Mouse (Mus musculus) midbrain, embryonic 16.5 days (tissue): ENCODE data around the gene Zc3h10. TPM values are rescaled to one million over a fixed set of nuclear protein-coding genes. Genes with fewer than 3 reads are reported as not detected.

ENCODE experiments used
- ATAC-seq: fragments of 200-750 bp; cut with Nextera tagmentation; 2 replicates; pipeline ENCODE4 v1.8.0; 2017; ENCODE audit warnings: moderate TSS enrichment
- H3K27ac ChIP-seq: fragments of 300-500 bp; sonication (generic); 2 replicates; pipeline ENCODE4 v1.5.1; 2014; ENCODE audit warnings: mild to moderate bottlenecking, low read length, mixed read lengths
- H3K27me3 ChIP-seq: fragments of 300-500 bp; sonication (generic); 2 replicates; pipeline ENCODE4 v1.6.1; 2014; ENCODE audit warnings: low read depth, low read length, mixed read lengths; ENCODE audit not compliant: control insufficient read depth, insufficient read depth
- H3K36me3 ChIP-seq: fragments of 300-500 bp; sonication (generic); 2 replicates; pipeline ENCODE4 v1.6.1; 2014; ENCODE audit warnings: mild to moderate bottlenecking, low read length, moderate library complexity, mixed read lengths; ENCODE audit not compliant: control insufficient read depth, insufficient read depth
- H3K4me1 ChIP-seq: fragments of 300-500 bp; sonication (generic); 2 replicates; pipeline ENCODE4 v1.6.1; 2014; ENCODE audit warnings: mild to moderate bottlenecking, low read length, mixed read lengths; ENCODE audit not compliant: control insufficient read depth, insufficient read depth
- H3K4me2 ChIP-seq: fragments of 300-500 bp; sonication (generic); 2 replicates; pipeline ENCODE4 v1.6.1; 2014; ENCODE audit warnings: mild to moderate bottlenecking, low read length, mixed read lengths
- H3K4me3 ChIP-seq: fragments of 300-500 bp; sonication (generic); 2 replicates; pipeline ENCODE4 v1.5.1; 2014; ENCODE audit warnings: low read depth, mild to moderate bottlenecking, low read length, moderate library complexity, mixed read lengths
- H3K9ac ChIP-seq: fragments of 300-500 bp; sonication (generic); 2 replicates; pipeline ENCODE4 v1.6.1; 2014; ENCODE audit warnings: low read depth, low read length, mixed read lengths
- H3K9me3 ChIP-seq: fragments of 300-500 bp; sonication (generic); replicated peaks from 2 replicates; pipeline ENCODE4 v1.6.1; 2014; ENCODE audit warnings: mild to moderate bottlenecking, low read length, mixed read lengths; ENCODE audit not compliant: control insufficient read depth, poor library complexity, severe bottlenecking
- WGBS: fragments of 180-500 bp; shearing (Covaris S2); extraction: QIAGEN DNeasy Blood & Tissue Kit; methylation state at CpG from one replicate; pipeline ENCODE4 v1.1.7; 2014; 5-methylcytosine and 5-hydroxymethylcytosine counted together
- polyA plus RNA-seq: library from polyadenylated mRNA; unstranded; fragments of >200 nt; fragmentation: Nextera tagmentation; extraction: Ambion mirVana; gene quantifications from 2 replicates; pipeline ENCODE4 v1.2.1, GENCODE M21; 2015

The Zc3h10 gene
- polyA plus RNA-seq, 1 experiment from 2014 or later = 17.8 TPM

DNA sequence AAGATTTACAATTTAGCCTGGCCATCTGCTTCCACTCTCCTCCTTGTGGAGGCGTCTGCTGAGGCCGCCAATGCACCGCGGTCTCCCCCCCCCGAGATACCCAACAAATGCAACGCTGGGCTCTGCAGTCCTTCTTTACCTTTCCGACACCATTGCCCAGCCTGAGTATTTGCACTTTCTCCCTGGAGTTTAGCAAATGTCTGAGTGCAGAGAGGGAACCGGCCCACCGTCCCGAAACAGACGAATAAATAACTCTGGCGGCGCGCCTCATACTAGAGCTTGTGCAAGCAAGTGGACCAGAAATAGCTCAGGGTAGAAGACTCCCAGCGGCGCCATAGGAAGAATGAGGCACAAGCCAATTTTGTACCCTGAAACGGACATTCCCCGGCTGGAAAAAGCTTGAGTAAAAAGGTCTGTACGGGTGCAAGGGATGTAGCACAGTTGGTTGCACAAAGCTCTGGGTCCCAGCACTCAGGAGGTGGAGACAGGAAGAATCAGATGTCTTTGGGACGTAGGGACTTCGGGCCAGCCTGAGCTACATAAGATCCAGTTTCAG, 48.4 kb downstream of the Zc3h10 start:
- H3K4me3 ChIP-seq = peak overlapping the region; percentile 69
- WGBS = 1% methylated on average over 21 of the region's 21 CpGs
- no peaks in the 10 kb centered on the region for H3K27me3 ChIP-seq
- peak overlapping the region; percentile 76 for H3K27ac ChIP-seq
- H3K4me2 ChIP-seq = peak overlapping the region; percentile 85
- peaks cover 15% of the 10 kb centered on the region for H3K4me1 ChIP-seq
- H3K9ac ChIP-seq = peak overlapping the region; percentile 50
- ATAC-seq = peak; percentile 28; the same call in 1 of the 2 replicates
- H3K36me3 ChIP-seq = no peaks in the 10 kb centered on the region
- H3K9me3 ChIP-seq = no peaks in the 10 kb centered on the region

DNA sequence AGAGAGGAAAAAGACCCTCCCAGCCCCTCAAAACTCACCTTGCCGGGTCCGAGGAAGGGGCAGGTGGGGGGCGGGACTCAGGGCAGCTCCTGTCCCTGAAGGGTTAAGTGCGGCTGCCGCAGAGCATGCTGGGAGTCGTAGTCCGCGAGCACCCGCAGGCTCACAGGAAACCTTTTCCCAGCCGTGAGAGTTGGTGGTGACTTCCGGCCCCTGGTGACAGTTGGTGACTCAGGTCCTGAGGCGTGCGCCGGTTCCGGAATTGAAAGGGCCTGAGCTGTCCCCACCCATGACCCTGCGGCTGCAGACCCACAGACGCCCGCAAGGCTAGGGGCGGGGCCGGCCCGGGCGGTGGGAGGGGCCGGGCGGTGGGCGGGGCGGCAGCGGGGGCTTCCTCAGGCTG, 49.0 kb downstream of the Zc3h10 start, which contains the start of gene Myl6b:
Myl6b (minus strand) TSS at position 96 of the 400 bp plus-strand sequence.
- Histone ChIP-seq H3K27me3 (no peaks in the 10 kb centered on the region), H3K9me3 (no peaks in the 10 kb centered on the region), H3K4me1 (peaks cover 15% of the 10 kb centered on the region), H3K4me3 (peak within 1 kb of the TSS; percentile 69), H3K9ac (peak within 1 kb of the TSS; percentile 50), H3K4me2 (peak within 1 kb of the TSS; percentile 85), H3K36me3 (no peaks in the 10 kb centered on the region), H3K27ac (peak within 1 kb of the TSS; percentile 76)
- WGBS = under 1% methylated on average over 27 of the region's 27 CpGs
- peak; percentile 74 for ATAC-seq

DNA sequence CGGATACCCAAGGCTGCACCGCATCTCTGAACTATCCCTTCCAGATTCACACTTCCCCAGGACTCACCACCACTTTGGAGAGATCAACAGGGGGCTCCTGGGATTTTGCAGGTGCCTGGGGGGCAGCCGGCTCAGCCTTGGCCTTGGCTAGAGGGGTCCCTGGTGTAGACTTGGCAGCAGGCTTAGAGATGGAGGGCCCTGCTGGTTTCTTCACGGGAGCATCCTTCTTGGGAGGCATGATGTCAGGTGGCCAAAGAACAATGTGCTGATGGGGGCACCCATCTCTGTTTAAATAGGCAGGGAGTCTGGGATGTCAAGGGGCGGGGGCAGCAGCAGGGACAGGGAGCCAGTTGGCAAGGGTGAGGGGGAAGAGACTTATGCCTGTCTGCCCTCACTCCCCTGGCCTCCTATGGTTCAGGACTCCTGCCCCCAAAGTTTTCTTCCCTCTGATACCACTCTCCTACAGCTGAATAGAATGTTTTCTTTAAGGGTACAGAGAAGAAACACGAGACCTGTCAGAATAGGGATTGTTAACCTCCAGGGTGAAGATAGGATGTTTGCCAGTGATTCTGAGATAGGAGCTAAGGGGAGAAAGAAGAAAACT, 50.3 kb downstream of the Zc3h10 start:
- no peak for ATAC-seq
- Histone ChIP-seq H3K9me3 (no peaks in the 10 kb centered on the region), H3K4me1 (peaks cover 17% of the 10 kb centered on the region), H3K9ac (no peak overlapping the region), H3K4me3 (no peak overlapping the region), H3K4me2 (peak overlapping the region; percentile 5; the same call in 1 of the 2 replicates), H3K36me3 (no peaks in the 10 kb centered on the region), H3K27ac (no peak overlapping the region), H3K27me3 (no peaks in the 10 kb centered on the region)
- WGBS = 44% methylated on average over 6 of the region's 6 CpGs

DNA sequence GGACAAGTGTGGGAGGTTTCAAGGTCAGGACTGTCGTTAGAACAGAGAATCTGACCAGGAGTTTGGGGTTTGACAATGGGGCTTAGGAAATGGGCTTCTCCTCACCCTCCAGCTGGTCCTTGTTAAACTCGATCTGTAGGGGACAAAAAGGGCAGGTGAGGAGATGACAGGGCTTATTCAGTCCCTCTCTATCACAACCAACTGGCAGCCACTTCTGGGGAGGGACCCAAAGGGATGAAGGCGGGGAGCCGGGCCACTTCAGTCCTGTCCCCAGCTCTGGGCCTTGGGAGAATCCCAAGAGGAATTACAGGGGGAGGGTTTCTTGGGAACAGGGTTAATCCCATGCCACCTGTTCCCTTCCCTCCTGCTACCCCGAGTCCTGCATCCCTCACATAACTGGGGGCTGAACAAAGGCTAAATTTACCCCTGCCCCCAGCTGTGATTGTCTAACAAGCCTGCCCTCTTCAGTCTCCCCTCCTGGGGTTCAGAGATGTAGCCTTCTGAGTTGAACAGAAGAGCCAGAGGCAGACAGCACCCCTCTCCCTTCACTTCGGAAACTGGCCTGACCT, 51.0 kb downstream of the Zc3h10 start:
- Histone ChIP-seq H3K36me3 (peaks cover 1% of the 10 kb centered on the region; the same call in 1 of the 2 replicates), H3K4me3 (no peak overlapping the region), H3K9me3 (no peaks in the 10 kb centered on the region), H3K27me3 (no peaks in the 10 kb centered on the region), H3K4me1 (peaks cover 24% of the 10 kb centered on the region), H3K9ac (0 out of 2 replicates have a peak overlapping the region, but pooled peaks have one; percentile 13), H3K4me2 (no peak overlapping the region), H3K27ac (no peak overlapping the region)
- ATAC-seq = no peak
- WGBS = 20% methylated on average over 6 of the region's 6 CpGs

DNA sequence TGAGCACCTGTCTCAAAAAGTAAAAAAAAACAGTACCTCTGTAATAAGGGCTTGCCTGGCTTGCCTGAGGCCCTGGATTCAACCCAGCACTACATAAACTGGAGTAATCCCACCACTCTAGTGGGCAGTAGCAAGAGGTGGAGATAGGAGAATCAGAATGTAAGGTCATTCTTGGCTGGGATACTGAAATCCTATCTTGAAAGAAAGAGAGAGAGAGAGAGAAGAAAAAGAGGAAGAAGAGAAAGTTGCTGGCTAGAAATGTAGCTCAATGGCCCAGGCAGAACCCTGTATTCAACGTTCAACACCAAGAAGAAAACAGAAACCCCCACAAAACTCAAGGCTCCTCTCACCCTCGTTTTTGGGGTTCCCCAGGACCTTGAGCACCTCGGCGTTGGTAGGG, 51.7 kb downstream of the Zc3h10 start:
- H3K9me3 ChIP-seq = no peaks in the 10 kb centered on the region
- H3K9ac ChIP-seq = no peak overlapping the region
- no peaks in the 10 kb centered on the region for H3K27me3 ChIP-seq
- 74% methylated on average over 4 of the region's 4 CpGs for WGBS
- H3K4me1 ChIP-seq = peaks cover 31% of the 10 kb centered on the region
- no peak overlapping the region for H3K4me2 ChIP-seq
- no peak for ATAC-seq
- H3K36me3 ChIP-seq = peaks cover 8% of the 10 kb centered on the region
- no peak overlapping the region for H3K4me3 ChIP-seq
- no peak overlapping the region for H3K27ac ChIP-seq

DNA sequence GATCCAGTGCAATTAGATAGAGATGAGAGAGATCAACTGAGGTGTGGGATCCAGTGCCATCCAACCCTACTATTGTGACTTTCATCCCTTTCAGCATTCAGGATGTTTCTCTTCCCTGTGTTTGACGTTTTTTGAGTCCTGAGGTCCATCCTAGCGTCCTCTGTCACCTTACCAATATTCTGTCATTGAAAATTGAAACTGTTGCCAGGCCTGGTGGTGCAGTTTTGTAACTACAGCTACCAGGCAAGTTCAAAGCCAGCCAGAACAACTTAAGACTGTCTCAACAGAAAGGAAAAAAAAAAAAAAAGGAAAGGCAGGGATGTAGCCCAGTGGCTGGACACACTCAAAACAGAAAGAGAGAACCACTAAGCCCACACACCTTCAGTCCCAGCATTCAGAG, 52.3 kb downstream of the Zc3h10 start:
- Histone ChIP-seq H3K27me3 (no peaks in the 10 kb centered on the region), H3K9me3 (no peaks in the 10 kb centered on the region), H3K9ac (no peak overlapping the region), H3K4me1 (peaks cover 36% of the 10 kb centered on the region), H3K27ac (no peak overlapping the region), H3K36me3 (peaks cover 11% of the 10 kb centered on the region), H3K4me2 (no peak overlapping the region; the same call in 1 of the 2 replicates), H3K4me3 (no peak overlapping the region)
- WGBS = 79% methylated on average over 2 of the region's 2 CpGs
- no peak for ATAC-seq

DNA sequence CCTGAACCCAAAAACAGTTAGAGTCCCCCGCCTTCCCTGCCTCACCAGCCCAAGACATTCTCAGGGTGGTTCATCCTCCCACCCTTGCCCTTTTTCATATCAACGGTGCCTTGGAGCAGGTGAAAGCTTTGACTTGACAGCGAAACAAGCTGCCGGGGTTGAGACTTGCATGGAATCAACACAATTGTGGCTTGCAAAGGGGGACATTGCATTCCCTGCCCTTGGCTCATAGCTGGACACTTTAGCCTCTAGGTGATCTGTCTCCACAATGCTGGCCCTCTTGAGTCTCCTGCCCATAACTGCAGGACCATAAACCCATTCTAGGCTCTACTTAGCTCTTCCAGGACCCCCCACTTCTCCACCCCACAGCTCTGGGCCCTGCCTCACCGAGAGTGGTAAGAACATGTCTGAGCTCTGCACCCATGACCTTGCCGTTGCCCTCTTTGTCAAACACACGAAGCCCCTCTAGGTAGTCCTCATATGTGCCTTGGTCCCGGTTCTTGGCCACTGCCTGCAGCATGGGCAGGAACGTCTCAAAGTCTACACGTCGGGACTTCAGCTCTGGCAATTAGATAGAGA, 52.8 kb downstream of the Zc3h10 start:
- Histone ChIP-seq H3K9ac (peak overlapping the region; percentile 81), H3K4me2 (peak overlapping the region; percentile 56), H3K36me3 (peaks cover 16% of the 10 kb centered on the region), H3K27ac (peak overlapping the region; percentile 96), H3K4me3 (peak overlapping the region; percentile 77), H3K4me1 (peaks cover 36% of the 10 kb centered on the region), H3K27me3 (no peaks in the 10 kb centered on the region), H3K9me3 (no peaks in the 10 kb centered on the region)
- 61% methylated on average over 11 of the region's 11 CpGs for WGBS
- no peak for ATAC-seq

DNA sequence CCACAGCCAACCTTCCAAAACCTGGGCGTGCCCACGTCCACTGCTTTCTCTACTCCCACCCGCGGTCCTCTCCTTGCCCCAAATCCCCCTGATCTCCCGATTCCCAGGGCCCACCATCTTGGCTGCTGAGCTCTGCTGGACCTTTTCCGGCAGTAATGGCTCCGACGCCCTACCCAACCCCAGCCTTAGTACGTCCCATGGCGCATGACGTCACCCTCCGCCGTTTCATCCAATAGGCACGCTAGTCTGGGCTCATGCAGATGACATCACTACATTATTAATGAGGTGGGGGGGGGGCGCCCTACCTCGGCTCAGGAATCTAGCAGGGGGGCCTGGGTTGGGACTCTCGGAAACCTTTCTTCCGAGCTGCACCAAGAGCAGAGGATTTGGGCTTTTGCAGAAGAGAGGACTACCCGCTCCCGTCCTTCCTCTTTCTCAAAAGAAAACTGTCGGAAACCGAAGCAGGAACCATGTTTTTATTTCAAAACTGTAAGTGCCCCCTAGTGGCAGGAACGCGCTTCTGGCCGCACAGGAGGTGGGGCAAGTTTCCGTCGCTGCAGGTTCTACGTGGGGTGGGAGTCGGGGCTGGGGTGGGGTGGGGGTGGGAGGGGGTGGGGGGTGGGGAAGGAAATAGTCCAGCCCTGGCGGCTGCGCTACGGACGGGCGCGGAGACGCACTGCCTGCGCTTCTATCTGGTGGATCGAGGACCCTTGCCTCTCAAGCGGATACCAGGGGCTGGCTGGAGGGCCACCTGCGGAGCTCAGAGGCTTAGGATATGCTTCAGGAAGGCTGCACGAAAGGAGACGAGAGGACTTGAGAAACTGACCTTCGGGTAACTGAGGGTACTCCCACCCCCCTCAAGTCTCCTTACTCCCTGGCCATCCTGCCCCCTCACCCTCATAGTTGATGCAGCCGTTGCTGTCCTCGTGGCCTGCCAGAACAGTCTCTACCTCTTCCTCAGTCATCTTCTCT, 53.6 kb downstream of the Zc3h10 start, which contains the start of gene Myl6:
Myl6 (minus strand) TSS at position 451 of the 972 bp plus-strand sequence.
- Histone ChIP-seq H3K9me3 (no peaks in the 10 kb centered on the region), H3K27me3 (no peaks in the 10 kb centered on the region), H3K4me3 (peak within 1 kb of the TSS; percentile 77), H3K36me3 (peaks cover 22% of the 10 kb centered on the region), H3K27ac (peak within 1 kb of the TSS; percentile 96), H3K4me1 (peaks cover 31% of the 10 kb centered on the region), H3K9ac (peak within 1 kb of the TSS; percentile 85), H3K4me2 (peak within 1 kb of the TSS; percentile 78)
- under 1% methylated on average over 45 of the region's 45 CpGs for WGBS
- peak; percentile 93 for ATAC-seq
